Mouse (Mus musculus) E14TG2a.4 (cell line): ENCODE data around the gene Il34.

Experiments
- CTCF ChIP-seq: conservative IDR thresholded peaks from 2 replicates; pipeline ENCODE4 v1.5.1; 2014; ENCODE audit warnings: low read length
- NANOG ChIP-seq: IDR thresholded peaks from 2 replicates; pipeline ENCODE4 v1.6.1; 2014; ENCODE audit warnings: borderline replicate concordance, low read length, mixed read lengths
- POU5F1 ChIP-seq: IDR thresholded peaks from 2 replicates; pipeline ENCODE4 v1.6.1; 2014; ENCODE audit warnings: low read length, borderline replicate concordance

DNA sequence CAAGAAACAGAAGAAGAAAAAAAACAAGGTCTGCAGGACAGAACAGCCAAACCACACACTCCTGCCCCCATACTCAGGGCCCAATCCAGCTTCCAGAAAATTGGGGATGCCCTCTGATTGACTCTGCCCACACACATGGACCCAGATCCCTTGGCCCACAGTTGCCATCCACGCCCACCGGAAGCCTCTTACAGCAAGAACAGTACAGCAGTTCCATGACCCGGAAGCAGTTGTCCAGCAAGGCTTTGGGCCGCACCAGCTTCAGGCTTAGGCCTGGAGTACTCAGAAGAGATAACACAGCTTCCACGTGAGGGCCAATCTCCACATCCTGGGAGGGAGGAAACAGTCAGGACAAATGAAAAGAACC lies 63.3 kb downstream of the Il34 start:
- TF ChIP-seq CTCF = no peak
- no peak for TF ChIP-seq POU5F1
- TF ChIP-seq NANOG = no peak
